Mouse (Mus musculus): ENCODE data around the gene Gm3248.
"Not testable (repeated sequence)": the region's sequence is repeated elsewhere in the genome, so short reads cannot be mapped to it uniquely, and the experiment has no call there.

DNA sequence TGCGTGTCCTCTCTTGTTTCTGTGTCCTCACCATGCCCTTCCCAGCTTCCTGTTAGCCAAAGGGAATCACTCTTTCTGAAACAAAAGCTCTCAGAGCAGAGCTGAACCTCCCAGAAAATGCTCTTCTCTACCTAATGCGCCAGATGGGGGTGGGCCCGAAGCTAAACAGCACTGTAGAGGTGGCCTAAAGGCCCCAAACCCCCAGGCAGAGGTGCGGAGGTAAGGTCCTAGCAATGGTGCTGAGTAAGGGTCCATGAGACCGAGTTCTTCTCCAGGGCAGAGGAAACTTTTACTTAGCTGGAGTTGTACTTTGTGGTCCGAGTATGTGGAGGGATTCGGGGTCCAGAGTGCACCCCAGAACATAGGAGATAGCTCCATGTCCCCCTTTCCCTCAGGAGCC, 25.6 kb upstream of the Gm3248 start:
- TF ChIP-seq CTCF (conservative IDR thresholded peaks at IDR 0.05 in 1 of 2, IDR thresholded peaks at IDR 0.05 in 1 of 2; ENCODE audit: low read depth in 2 of 2, low read length in 2 of 2); ZNF384 (IDR thresholded peaks at IDR 0.05; ENCODE audit: low read depth, low read length): not testable (repeated sequence)
